Mouse (Mus musculus) granulocyte monocyte progenitor cell, adult 5-6 weeks (primary cell): Measurements from ENCODE around the gene Stxbp6. TPM values are rescaled to one million over a fixed set of nuclear protein-coding genes. Genes with fewer than 3 reads are reported as not detected.
"Not testable (repeated sequence)": the region's sequence is repeated elsewhere in the genome, so short reads cannot be mapped to it uniquely, and the experiment has no call there.

Source experiments
- ATAC-seq: replicated peaks from 2 replicates; pipeline ENCODE4 v1.8.0; 2016; ENCODE audit warnings: mild to moderate bottlenecking, moderate TSS enrichment, inconsistent platforms; ENCODE audit not compliant: poor library complexity, severe bottlenecking
- total RNA-seq, 2 experiments: library from RNA; stranded (forward) in 1 of 2; stranded (reverse) in 1 of 2; fragments of 200-712, 200-1000 nt in 1 of 2; fragments of >200 nt in 1 of 2; fragmentation: Nextera tagmentation in 1 of 2; gene quantifications; 2 replicates each; pipeline ENCODE4 v1.2.3; 2014 to 2017

The Stxbp6 gene
- total RNA-seq (2014; fragmentation: Nextera tagmentation) = 8.3 and 18.3 TPM in 2 replicates
- 4.5 and 6.4 TPM in 2 replicates for total RNA-seq (2017)

DNA sequence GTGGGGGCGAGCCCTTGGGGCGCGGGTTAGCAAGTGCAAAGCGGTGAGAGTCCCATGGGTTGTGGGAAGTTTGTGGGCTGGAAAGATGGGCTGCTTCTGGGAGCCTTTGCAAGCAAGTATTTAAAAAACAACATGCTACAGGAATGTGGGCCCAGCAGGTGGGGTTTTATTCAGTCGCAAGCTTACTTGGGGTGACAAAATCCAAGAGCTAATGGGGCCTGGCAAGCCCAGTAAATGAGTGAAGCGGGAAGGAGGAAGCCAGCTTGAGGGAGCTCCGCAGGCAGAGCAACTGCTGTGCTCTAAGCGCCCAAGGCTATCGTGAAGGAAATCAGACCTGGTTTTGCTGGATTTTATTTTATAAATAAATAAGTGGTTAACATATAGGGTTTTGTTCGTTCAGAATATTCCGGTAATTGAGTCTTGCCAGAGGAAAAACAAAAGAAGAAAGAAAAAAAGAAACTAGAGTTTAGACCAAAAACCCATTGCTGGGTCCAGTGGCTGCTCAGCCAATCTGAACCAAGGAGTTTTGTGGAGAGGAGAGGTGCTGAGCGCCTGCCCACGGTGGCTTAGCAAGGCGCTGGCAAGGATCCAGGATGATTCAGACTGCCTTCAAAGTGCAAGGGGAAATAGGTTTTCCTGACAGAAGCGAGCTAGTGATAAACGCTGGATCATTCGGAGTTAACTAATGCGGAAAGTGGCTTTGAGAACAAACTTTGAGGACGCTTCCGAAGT, at the start of gene Stxbp6:
Stxbp6 (minus strand) TSS at position 99 of the 732 bp plus-strand sequence.
- peak; percentile 64 for ATAC-seq

DNA sequence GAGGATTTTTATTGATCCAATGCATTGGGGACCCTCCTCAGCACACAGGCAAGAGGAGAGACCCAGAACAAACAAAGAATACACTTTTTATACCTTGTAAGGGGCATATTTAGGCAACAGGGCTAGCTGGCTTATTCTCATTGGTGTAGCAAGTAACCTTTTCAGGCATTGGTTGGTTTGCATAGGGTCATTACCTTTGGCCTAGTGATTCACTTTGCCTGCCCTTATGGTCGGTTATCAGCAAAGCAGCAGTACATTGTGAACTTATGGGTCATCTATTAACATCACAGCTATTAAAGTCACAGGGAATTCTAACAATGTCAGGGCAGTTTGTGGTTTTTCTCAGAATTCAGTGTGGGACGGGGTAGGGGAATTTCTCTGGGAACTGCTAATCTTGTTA, 28.4 kb upstream of the Stxbp6 start:
- ATAC-seq = not testable (repeated sequence)

DNA sequence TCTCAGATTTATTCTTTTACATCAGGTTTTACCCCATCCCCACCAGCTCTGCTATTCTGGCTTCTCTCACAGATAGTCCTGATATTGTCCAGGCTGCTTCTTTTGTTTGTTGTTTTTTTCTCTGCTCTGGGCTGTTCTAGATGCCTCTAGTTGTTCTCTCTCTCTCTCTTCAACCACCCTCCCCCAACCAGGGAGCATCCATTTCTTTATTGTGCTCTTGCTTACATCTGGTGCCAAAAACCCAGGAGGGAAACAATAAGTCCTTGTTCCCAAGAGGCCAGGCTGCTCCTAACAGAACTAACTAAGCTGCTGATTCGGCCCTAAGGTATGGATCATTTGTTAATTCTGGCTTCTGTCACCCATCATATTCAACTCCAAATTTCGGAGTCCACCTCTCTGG, 19.2 kb upstream of the Stxbp6 start:
- ATAC-seq = no peak

DNA sequence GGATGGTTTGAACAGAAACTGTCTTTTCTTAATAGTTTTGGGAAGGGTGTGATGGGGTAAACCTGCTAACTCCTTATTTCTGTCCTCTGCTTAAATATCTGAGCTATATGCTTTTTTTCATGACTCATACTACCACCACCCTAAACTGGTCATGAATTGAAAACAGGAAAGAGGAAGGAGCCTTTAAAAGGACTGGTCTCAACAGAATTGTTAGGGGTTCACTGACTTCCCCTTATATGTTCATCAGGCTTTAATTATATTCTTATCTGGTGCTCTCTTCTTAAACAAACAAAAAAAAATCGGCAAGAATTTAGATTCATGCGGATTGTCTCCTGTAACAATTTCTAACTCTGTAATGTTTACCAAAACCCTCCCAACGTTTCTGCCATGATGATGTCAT, 17.9 kb upstream of the Stxbp6 start:
- peak; percentile 98 for ATAC-seq

DNA sequence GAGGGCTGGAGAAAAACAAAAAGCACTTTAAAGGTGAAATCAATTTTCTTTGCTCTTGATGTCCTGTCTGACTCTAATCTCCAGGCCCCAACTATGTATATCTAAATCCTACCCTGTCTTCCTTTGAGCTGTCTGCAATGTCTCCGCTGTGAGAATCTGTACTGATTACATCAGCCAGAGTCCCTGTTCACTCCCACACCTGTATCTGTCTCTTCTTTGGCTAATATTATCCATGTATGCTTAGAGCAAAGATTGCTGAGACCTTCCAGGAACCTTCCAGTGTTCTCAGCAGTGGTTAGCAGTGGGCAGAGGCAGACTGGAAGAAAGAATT, 8.6 kb upstream of the Stxbp6 start:
- ATAC-seq = no peak

DNA sequence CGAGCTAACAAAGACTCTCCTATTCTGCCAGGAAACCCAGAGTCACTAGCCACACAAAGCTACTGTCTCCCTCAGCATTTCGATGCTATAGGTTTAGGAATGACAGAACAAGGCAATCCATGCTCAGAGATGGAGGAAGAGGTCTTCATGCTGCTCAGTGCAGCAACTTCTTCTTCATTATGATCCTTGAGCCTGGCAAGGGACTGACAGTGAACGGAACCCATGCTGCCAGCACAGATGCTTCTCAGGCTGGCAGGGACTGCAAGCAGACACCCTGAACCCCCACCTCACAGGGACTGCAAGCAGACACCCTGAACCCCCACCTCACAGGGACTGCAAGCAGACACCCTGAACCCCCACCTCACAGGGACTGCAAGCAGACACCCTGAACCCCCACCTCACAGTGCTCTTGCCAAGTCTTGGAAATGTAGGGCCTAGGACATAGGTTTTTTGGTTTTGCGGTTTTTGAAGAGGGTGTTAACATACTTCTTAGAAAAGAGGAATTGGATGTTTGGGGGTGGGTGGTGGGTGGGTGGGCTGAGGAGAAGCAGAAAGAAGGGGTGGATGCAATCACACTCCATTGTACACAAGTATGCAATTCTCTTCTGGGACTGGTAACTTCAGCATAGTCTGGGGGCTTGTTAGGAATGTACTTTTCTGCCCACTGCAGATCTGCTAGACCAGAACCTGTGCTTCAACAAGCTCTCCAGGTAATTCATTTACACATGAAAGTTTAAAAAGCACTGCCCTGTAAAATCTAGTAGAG, 8.1 kb upstream of the Stxbp6 start:
- peak; percentile 62 for ATAC-seq

DNA sequence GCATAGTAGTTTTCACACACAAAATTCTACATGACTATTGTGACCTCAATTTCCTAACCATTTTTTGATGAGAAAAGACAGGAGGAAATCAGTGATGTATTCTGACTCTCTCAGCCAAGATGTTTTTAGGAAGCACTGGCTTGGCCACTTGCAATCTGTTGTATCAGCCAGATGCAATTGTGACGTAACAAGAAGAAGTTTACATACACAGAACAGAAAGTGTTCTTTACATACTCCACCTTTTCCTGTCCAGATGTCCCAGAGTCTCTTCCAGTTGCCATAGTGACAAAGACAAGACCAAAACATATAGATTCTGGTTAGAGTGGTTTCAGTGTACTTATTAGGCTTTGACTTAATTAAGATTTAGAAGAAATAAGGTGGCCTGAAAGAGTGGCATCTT, 7.1 kb upstream of the Stxbp6 start:
- peak; percentile 89 for ATAC-seq

DNA sequence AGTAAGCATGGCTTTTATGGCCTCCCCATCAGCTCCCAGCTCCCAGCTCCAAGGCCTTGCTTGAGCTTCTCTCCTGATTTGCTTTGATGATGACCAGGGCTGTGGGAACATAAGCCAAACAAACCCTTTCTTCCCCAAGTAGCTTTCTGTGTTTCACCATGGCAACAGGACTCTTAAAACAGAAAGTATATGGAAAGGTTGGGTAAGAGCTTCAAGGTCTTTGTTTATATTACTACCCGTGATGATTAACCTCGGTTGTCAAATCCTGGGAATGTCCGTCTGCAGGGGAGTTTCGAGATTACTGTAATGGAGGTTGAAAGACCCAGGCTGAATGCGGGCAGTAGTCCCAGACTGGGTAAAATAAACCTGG, 6.2 kb upstream of the Stxbp6 start:
- peak; percentile 25 for ATAC-seq

DNA sequence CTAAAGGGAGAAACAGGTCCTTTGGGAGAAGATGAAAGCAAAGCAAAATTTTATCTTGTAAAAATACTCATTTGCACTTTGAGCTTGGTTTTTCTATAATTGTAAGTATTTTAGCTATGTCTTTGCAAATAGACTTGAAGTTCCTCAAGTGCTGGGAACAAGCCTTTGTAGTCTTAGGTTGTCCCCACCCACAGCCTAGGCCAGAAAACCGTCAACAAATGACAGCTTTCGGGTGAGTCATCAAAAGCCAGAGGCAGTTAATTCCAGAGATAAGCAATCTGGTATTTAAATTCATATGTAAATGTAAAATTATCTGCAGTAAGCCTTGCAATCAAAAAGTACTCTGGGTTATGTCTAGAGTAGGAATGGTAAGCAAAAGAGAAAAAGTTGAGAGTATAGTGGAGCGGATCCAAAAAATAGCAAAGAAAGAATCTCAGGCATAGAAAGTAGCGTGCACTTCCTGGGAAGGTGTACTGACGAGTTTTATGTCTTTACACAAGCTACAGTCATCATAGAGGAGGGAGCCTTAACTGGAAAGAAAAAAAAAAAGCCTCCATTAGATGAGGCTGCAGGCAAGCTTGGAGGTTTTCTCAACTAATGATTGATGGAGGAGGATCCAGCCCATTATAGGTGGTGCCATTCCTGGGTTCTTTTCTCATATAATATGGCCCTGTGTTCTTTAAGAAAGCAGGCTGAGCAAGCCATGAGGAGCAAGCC, 5.7 kb upstream of the Stxbp6 start:
- ATAC-seq = no peak

DNA sequence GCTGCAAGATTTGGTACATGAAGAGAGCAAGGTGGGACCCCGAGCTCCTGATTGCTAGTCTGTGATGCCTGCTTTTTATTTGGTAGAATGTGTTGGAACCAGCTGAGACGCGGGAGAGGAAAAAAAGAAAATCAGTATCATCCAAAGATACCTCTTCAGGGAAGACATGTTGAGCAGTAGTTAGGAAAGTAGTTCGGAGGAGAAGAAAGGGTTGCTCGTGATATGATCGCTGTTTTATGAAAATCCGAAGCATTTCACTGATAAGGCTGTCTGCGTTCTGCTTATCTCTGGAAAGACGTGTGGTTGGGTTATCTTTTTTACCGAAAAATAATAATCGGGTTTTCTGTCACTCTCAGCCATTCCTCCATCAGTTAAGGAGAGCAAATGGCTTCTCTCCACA, 1.1 kb upstream of the Stxbp6 start:
- no peak for ATAC-seq

DNA sequence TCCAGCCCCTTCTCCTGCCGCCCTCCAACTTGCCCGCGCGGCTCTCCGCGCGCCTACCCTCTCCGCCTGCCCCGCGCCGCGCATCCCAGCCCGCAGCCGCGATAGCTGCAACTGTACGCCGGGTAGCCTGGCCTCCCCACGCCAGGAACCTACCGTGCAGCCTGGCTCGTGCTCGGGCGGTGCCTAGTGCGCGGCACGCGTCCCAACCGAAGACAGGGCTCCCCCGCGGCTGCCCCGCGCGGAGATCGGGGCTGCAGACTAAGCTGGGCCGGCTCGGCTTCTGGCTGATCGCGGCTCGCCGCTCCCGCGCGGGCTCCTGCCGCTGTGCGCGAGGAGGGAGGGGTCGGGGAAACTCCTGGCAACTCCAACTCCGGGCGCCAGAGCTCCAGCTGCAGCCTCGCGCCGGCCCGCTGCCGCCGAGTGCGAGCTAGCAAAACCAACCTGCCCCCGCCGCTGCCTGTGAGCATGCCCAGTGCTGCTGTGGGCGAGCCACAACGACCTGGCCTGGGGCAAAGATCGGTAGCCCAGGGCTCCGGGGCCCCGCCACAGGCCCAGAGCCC, 387 bp downstream of the Stxbp6 start:
- peak; percentile 62 for ATAC-seq

DNA sequence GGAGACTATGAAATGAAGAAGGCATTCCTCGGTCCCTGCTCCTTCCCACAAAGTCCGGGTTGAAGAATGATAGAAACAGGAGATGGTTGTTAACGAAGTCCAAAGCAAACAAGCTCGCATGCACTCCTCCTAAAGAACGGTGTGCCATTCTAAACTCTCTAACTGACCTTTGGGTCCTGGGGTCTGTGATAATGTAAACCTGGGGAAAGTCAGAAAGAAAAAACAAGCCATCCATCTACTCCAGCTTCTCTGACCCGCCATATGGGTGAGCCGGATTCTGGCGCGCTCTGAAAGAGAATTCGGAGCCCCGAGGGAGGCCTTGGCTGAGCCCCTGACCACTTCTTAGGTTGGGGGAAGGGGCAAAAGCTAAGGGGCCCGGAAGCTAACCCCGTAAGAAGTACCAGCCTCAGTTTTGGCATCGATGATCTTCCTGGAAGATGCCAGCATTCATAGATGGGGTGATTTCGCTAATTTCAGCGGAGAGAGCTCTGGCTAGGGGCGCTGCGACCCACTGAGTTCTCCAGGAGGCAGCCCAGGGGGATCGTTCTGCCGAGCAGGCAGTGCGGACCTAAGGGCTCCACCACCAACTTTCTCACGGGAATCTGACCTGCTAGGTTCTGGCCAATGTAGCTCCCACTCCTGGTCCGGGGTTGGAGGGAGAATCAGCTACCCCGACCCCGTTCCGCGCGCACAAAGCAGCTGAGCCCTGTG, 1.0 kb downstream of the Stxbp6 start:
- no peak for ATAC-seq

DNA sequence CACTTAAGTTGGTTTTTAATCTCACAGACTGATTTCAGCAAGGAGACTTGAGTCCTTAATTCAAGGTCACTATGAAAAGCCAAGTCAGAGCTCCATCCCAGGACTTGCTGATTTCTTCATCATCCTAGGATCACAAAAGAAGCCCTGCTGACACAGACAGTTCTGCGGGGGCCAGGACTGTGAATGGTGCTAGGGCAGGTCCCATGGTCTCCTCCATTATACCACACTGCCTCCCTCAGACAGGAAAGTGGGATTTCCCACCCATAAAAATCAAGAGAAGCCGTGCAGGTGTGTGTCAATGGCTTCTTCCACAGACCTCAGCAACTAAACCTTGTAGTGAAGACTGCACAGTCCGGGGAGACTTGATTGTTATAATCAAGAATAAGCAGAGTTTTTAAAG, 2.3 kb downstream of the Stxbp6 start:
- ATAC-seq = no peak

DNA sequence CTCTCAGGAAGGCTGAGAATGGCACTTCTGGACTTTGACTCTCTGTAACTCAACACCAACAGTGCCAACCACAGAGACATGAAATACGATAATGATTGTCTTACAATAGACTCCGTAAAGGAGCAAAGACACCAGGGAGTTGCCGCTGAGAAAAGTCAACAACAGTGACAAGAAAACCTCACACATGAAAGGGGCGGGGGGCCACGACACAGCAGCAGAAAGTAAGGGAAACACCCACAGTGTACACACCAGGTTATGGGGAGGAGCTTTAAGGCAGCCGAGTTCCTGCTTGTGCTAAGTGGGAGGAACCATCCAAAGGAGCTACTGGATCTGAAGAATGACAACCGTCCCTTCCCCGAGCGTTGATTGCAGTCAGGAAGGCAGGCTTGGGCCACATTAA, 4.3 kb downstream of the Stxbp6 start:
- 0 out of 2 replicates have a peak, but pooled peaks have one; percentile 8 for ATAC-seq

DNA sequence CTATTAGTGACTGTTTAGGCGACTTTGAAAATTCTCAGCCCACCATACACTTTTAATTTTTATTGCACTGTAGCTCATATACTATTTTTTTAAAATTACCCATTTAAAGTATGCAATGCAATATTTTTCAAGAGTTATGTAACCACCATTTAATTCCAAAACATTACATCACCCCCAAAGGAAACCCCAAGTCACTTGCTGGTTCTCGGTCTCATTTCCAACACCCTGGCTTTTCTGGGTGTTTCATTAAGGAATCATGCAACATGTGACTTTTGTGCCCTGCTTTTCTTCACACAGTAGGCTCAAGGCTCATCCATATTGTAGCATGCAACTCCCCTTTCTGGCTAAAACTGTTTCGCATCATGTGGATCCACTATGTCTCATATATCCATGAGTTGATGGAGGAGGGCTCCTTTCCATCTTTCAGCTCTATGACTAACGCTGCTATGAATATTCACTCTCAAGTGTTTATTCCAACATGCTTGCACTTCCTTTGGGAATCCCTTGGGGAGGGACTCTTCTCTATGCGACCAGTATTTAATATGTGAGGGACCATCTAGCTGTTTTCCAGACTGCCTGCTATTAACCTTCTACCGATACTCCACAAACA, 6.3 kb downstream of the Stxbp6 start:
- peak; percentile 54 for ATAC-seq

DNA sequence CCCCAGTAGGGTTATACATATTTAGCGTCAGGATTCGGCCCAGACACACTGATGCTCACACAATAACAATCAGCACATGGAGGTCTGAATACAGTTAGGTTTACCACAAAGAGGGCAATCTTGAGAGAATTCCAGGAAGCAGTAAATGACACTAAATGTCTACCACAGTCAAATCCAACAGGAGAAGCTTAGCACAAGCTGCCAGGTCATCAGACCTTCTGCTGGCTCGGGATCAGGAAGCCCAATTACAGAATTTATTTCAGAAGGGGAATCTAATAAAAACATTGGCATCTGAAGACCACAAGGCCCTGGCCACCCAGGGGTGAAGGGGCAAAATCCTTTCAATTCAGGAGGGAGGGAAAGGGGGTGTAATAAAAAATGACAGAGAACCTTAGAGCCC, 6.8 kb downstream of the Stxbp6 start:
- ATAC-seq = no peak

DNA sequence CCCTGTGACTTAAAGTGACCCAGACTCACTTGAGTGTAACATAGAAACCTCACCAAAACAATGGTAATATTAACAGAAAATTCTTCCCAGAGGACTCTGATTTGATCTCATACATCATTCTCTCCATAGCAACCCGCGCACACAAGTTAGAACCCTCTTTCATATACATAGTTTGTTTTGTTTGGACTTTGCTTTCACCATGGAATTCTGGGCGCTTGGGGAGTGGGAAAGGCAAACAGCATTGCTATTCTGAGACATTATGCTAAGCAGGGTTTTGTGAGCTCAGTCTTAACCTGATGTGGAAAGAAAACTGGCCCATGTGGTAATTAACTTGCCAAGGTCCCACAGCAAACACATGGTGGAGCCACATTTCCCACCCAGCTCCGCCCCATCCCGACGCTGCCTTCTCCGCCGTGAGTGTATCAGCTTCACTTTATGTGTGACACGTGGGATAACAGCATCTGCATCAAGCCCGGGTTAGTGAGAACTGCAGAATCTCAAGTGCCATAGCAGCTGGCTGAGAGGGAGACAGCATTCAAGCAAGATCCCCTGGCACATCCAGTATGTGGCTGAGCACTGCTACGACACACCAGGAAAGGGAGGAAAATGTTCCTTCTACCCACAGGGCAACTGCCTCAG, 7.3 kb downstream of the Stxbp6 start:
- ATAC-seq = no peak

DNA sequence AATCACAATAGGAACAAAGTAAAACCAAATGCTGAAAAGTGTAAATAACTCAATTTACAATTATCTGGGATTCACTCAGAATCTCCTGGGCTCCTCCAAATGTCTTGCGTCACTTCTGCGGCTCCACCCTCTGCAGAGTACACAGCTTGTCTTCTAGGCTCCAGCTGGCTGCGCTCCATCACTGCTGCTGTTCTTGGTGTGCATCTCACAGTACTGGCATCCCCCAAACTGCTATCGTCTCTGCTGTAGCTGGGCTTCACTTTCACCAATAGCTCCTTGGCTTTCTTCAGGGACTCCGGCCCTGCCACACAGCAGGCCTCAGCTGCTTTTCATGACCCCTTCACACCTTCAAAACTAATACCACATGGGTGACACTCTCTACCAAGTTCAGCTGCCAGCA, 10.9 kb downstream of the Stxbp6 start:
- ATAC-seq = no peak

DNA sequence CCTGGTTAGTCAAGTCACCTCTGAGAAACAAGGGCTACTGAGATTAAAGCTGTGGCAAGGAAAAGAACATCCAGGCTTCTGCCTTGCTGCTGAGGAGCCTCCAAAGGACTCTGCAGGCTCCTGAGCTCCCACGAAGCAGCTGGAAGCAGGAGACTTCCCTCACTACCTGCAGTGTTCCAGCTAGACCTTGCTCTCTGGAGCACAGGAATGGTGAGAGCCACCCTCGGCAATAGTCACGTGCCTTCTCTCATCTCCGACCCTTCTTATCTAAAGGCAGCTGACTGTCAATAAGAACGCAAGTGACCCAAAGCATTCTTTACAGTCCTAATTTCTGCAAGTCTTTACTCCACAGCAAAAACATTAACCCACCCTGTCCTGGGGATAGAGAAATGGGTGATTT, 13.2 kb downstream of the Stxbp6 start:
- ATAC-seq = no peak

DNA sequence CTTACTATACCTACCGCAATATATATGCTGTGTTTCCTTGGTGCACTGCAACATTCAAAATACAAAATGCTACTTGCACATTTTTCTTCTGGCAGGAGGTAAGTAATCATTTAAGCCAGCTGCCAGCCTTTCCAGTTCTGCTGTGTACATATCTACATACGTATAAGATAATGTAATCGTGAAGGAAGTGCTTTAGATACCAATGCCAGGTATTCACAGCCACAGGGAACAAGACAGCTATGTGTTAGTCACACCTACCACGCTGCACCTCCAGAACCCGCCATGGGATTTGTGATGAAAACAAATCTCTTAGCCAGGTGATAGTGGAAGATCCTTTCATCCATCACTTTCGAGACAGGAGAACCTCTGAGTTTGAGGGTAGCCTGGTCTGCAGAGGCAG, 13.7 kb downstream of the Stxbp6 start:
- ATAC-seq = no peak
